Mouse (Mus musculus) brain, adult 2 months (tissue): ENCODE measurements around the gene Zfp300.

Experiments
- DNase-seq: peaks from one replicate; pipeline ENCODE4 v3.0.0; 2011; ENCODE audit warnings: low read depth, low spot score

The Zfp300 gene

GRCm38 (mm10) chrX:21088983-21089866 is at the start of gene Zfp300:
Gene Zfp300 (minus strand): TSS chrX:21089527.
- DNase-seq = peak; percentile 92

DNA sequence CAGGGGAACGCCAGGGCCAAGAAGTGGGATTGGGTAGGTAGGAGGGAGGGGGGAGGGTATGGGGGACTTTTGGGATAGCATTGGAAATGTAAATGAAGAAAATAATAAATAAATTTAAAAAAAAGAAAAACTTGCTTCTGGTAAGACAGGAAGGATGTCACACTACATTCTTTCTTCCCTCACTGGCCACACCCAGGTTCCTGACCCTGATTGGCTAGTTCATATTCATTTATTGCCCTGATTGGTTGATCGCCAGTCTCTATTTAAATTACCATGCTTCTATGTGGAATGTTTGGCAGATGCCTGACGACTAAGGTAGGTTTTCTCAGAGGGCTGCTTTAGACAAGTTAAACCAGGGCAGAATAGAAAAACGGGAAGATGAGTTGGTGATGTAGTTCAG is 26.2 kb upstream of the Zfp300 start, which contains the start of gene Ssxa1:
Ssxa1 (plus strand) TSS at position 301 of the 400 bp plus-strand sequence.
- no peak for DNase-seq

DNA sequence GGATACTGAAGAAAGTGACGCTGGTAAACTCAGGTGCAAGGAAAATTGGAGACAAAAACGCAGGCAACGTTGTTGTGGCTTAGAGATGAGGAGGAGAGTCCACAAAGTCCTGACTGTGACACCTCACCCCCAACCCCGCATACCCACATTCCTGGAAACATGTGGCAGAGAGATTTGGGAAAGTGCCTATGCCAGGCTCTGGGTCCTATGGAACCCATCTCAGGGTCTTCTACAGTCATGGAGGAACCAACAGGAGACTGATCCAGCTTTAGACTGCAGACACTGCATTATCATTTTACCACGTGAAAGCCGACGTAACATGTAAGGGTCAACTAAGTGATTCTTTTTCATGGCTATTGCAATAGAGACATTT is 526 bp upstream of the Zfp300 start:
- DNase-seq = no peak

- no peak for DNase-seq
Measured at GRCm38 (mm10) chrX:21088645-21088982, 713 bp downstream of the Zfp300 start.

DNA sequence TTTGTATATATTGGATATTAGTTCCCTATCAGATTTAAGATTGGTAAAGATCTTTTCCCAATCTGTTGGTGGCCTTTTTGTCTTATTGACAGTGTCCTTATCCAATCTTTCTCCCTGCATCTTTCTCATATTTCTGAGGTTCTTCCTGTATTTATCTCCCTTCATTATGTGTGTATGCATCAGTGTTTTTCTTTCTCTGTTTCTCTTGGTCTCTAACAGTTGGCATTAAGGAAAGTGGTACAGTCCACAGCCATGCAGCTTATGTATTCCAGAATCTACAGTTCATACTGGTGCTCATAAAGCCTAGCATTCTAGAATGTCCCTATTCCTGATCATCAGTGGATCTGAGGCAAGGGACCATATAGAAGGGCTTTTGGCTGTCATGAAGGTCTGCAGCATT is 21.2 kb downstream of the Zfp300 start, which contains the start of gene Spaca5:
Spaca5 (plus strand) TSS at position 301 of the 400 bp plus-strand sequence.
- DNase-seq = no peak

- DNase-seq = no peak
Measured at GRCm38 (mm10) chrX:21062544-21062890, 26.8 kb downstream of the Zfp300 start.

- DNase-seq = peak; percentile 94
Measured at GRCm38 (mm10) chrX:21061866-21062543, 27.3 kb downstream of the Zfp300 start, which contains the start of gene Zfp182. Gene Zfp182 (minus strand): TSS chrX:21062316.

- DNase-seq = peak; percentile 11
Measured at GRCm38 (mm10) chrX:21061460-21061859, 27.9 kb downstream of the Zfp300 start.
